Mouse (Mus musculus): ENCODE data around the gene Pdpn. TPM values are rescaled to one million over a fixed set of nuclear protein-coding genes. Genes with fewer than 3 reads are reported as not detected.
A peak's percentile ranks its signal among the peaks of the same experiment; 100 is the strongest.

Gene Pdpn
- total RNA-seq, 2 experiments from 2014 or later: 9.3 to 11.1 TPM

DNA sequence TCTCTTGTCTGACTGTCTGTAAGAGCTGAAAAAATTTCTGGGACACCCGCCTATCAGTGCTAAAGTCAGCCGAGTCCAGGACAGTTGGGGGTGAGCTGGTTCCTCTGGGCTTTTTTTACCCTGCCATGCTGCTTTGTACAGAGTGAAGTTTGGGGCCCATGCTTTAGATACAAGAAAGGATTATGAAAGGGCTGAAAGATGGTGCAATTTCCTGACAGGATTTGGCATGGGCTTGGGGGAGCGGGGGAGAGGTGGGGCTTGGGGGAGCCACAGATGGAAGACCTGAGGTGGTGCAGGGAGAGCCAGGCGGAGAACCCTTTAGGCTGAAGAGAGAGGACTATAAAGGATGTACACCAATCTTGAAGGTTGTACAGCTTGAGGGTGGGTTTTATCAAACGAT is 60.2 kb downstream of the Pdpn start:
- DNase-seq: no peak

DNA sequence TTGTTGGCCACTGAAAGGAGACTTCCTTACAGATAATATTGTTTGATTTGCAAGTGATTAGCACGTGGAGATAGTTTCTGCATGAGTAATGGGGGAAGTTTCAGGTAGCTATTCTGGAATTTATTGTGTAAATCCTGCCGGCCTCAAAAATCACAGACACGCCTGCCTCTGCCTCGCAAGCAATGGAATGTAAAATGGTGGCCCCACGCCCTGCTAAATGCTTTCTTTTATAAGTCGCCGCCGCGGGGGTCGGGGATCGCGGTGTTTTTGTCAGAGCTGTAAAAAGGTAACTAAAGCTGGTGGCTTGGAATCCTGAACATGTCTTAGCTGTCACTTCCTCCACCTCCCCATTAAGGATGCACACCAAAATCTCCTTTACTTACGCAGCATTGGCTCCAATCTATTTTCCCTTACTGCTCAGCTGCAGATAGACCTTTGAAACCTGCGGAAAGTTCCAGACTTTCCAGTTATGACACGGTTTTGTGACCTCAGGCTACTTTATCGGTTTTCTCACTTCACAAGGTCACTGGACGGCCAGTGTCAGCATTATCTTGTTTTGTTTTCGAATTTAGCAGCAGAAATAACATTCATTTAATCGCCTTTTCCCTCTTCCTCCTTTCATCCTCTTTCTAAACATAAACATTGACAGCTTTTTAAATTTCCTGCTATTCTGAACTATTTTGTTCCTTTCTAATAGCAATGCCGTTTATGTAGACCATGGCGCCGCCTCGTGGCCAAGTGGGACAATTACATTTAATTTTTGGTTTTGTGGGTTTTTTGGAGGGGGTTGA is 60.9 kb downstream of the Pdpn start:
- DNase-seq: peak; percentile 70

DNA sequence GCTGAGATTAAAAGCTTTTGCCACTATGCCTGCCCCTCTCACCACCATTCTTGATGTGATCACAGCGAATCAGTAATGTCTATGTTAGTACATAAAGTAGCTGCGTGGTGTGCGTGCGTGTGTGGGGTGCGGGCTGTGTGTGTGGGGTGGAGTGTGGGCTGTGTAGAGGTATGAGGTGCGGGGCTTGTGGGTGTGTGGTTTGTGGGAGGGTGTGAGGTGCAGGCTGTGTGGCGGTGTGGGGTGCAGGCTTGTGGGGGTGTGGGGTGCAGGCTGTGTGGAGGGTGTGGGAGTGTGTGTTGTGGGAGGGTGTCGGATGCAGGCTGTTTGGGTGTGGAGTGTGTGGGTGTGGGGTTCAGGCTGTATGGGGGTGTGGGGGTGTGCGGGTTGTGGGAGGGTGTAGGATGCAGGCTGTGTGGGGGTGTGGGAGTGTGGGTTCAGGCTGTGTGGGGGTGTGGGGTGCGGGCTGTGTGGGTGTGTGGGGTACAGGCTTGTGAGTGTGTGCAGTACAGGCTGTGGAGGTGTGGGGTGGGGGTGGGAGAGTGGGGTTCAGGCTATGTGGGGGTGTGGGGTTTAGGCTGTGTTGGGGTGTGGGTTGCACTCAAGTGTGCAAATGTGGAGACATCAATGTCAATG is 67.5 kb downstream of the Pdpn start:
- DNase-seq: no peak

GRCm38 (mm10) chr4:143231110-143231509 is 68.3 kb downstream of the Pdpn start:
- no peak for DNase-seq

DNA sequence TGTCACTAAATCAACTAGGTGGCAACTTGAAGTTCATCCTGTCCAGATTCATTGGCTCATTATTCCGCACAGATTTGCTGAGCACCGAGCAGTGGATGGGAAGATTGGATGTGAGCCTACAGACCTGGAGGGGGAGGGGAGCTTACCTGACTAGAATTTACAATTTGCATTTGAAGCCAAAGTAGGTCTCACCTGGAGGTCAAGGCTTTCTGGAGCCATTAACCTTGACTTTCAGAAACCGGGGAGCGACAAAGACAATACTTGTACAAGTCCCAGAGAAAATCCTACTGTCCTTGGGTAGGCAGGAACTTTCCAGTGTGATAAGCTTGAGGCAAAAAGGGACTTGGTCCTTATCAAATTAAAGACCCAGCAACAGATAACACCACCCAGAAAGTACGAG is 71.4 kb downstream of the Pdpn start:
- no peak for DNase-seq

DNA sequence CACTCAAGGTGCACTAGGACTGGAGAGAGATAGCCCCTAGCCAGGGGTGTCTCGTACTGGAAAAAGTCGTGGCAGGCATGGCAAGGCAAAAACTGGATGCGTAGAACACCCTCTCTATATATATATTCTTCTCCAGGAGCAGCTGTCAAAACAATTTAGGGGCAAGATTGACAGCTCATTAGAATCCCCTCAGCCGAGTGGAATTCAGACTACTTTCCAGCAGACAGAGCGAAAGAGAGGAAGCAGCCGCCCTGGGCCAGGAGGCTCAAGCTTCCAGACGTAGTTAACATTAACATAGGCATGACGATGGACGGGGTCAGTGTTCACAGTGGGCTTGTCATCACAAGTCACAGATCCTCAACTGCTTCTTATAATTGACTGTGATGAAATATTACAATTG is 73.5 kb downstream of the Pdpn start:
- no peak for DNase-seq

GRCm38 (mm10) chr4:143219316-143219751 is 80.0 kb downstream of the Pdpn start:
- DNase-seq: no peak

DNA sequence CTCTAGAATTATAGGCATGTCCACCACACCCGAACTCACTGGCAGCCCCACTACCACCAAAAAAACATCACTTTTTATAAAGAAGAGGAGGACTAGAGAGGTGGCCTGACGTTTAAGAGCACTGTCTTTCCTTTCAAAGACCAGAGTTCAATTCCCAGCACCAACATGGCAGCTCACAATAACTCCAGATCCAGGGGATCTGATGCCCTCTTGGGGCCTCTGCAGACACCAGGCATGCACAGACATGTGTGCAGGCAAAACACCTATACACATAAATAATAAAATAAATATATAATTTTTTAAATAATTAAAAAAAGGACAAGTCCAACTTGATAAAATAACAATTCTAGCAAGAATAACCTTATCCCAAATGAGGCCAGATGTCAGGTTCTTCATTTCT is 80.5 kb downstream of the Pdpn start:
- no peak for DNase-seq

Other genes with a start within 250 kb of the Pdpn start
- 10 to 100 TPM; 21.2 to 23.4 TPM for gene Prdm2, start 86.6 kb downstream of the Pdpn start, total RNA-seq (2021)
- gene Lrrc38, start 50.2 kb upstream of the Pdpn start, total RNA-seq (2021): under 1 TPM; 0.36 to 0.61 TPM
- not detected for gene Pramel1, start 94.9 kb upstream of the Pdpn start, total RNA-seq (2021)
- 10 to 100 TPM; 10.8 to 11.7 TPM for gene Pramef8, start 112.9 kb upstream of the Pdpn start, total RNA-seq (2021)
- not detected for gene Oog4, start 150.8 kb upstream of the Pdpn start, total RNA-seq (2021)
- gene Gm13043, start 211.8 kb upstream of the Pdpn start, total RNA-seq (2021): not detected
- not detected for gene Gm13040, start 236.4 kb upstream of the Pdpn start, total RNA-seq (2021)

Measured in adrenal gland, postnatal 10 days (tissue).